Mouse (Mus musculus) lung, postnatal 0 days (tissue): ENCODE data around the gene Armh2. TPM values are rescaled to one million over a fixed set of nuclear protein-coding genes. Genes with fewer than 3 reads are reported as not detected.
A peak's percentile ranks its signal among the peaks of the same experiment; 100 is the strongest.

ENCODE experiments used
- ATAC-seq: fragments of 200-750 bp; cut with Nextera tagmentation; 2 replicates; pipeline ENCODE4 v1.8.0; 2017; ENCODE audit warnings: moderate library complexity
- DNase-seq: peaks from one replicate; pipeline ENCODE4 v3.0.0-alpha.2; 2016; ENCODE audit warnings: low spot score
- H3K27ac ChIP-seq: fragments of 300-500 bp; sonication (generic); 2 replicates; pipeline ENCODE4 v1.5.1; 2014; ENCODE audit warnings: antibody characterized with exemption, mild to moderate bottlenecking, low read length, mixed read lengths
- H3K27me3 ChIP-seq: fragments of 300-500 bp; sonication (generic); replicated peaks from 2 replicates; pipeline ENCODE4 v1.6.1; 2014; ENCODE audit warnings: low read length, mixed read lengths; ENCODE audit not compliant: insufficient read depth
- H3K36me3 ChIP-seq: fragments of 300-500 bp; sonication (generic); 2 replicates; pipeline ENCODE4 v1.6.1; 2014; ENCODE audit warnings: low read length, mixed read lengths; ENCODE audit not compliant: insufficient read depth
- H3K4me1 ChIP-seq: fragments of 300-500 bp; sonication (generic); 2 replicates; pipeline ENCODE4 v1.6.1; 2014; ENCODE audit warnings: antibody characterized with exemption, low read depth, low read length, mixed read lengths; ENCODE audit not compliant: insufficient read depth
- H3K4me2 ChIP-seq: fragments of 300-500 bp; sonication (generic); replicated peaks from 2 replicates; pipeline ENCODE4 v1.6.1; 2014; ENCODE audit warnings: low read depth, mild to moderate bottlenecking, low read length, moderate library complexity, mixed read lengths
- H3K4me3 ChIP-seq: fragments of 300-500 bp; sonication (generic); 2 replicates; pipeline ENCODE4 v1.5.1; 2014; ENCODE audit warnings: low read depth, low read length
- H3K9ac ChIP-seq: fragments of 300-500 bp; sonication (generic); replicated peaks from 2 replicates; pipeline ENCODE4 v1.6.1; 2014; ENCODE audit warnings: low read depth, mild to moderate bottlenecking
- H3K9me3 ChIP-seq: fragments of 300-500 bp; sonication (generic); 2 replicates; pipeline ENCODE4 v1.6.1; 2016; ENCODE audit warnings: low read length, mixed read lengths
- CTCF ChIP-seq: IDR thresholded peaks from 2 replicates; pipeline ENCODE4 v1.5.1; 2016; ENCODE audit warnings: antibody characterized with exemption, mild to moderate bottlenecking
- EP300 ChIP-seq: IDR thresholded peaks from 2 replicates; pipeline ENCODE4 v1.6.1; 2016; ENCODE audit warnings: antibody characterized with exemption, mild to moderate bottlenecking, control low read depth
- WGBS: fragments of 180-500 bp; shearing (Covaris S2); extraction: QIAGEN DNeasy Blood & Tissue Kit; methylation state at CpG from one replicate; pipeline ENCODE4 v1.1.7; 2014; 5-methylcytosine and 5-hydroxymethylcytosine counted together
- polyA plus RNA-seq: library from polyadenylated mRNA; unstranded; fragments of >200 nt; fragmentation: Nextera tagmentation; extraction: Ambion mirVana; gene quantifications from 2 replicates; pipeline ENCODE4 v1.2.1, GENCODE M21; 2015

Gene Armh2
- polyA plus RNA-seq, 1 experiment from 2014 or later = not detected

DNA sequence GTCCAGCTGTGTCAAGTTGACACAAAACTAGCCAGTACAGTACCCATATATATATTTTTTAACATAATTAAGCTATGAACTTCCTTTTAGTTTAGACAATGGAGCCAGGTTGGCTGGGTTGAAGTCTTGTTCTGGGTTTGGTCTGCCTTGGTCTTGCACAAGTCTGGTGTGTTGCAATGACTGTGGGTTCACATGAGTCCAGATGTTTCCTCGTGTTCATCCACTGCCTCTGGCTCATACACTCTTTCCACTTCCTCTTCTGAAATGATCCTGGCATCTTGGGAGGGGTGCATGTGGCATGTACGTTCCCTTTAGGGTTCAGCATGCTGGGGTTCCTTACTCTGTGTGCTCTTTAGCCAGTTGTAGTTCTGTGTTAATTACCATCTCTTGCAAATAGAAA is 50.3 kb downstream of the Armh2 start:
- DNase-seq (peak; percentile 68), ATAC-seq (peak; percentile 62)
- no peak overlapping the region for H3K4me3 ChIP-seq
- no peak overlapping the region for H3K27ac ChIP-seq
- no peak overlapping the region for H3K4me2 ChIP-seq
- no peaks in the 10 kb centered on the region for H3K36me3 ChIP-seq
- no peaks in the 10 kb centered on the region for H3K27me3 ChIP-seq
- H3K9me3 ChIP-seq = no peaks in the 10 kb centered on the region
- TF ChIP-seq EP300 = 0 out of 2 replicates have a peak, but pooled peaks have one; percentile 28
- TF ChIP-seq CTCF = no peak
- WGBS = 42% methylated on average over 2 of the region's 2 CpGs
- H3K9ac ChIP-seq = no peak overlapping the region
- H3K4me1 ChIP-seq = no peaks in the 10 kb centered on the region

DNA sequence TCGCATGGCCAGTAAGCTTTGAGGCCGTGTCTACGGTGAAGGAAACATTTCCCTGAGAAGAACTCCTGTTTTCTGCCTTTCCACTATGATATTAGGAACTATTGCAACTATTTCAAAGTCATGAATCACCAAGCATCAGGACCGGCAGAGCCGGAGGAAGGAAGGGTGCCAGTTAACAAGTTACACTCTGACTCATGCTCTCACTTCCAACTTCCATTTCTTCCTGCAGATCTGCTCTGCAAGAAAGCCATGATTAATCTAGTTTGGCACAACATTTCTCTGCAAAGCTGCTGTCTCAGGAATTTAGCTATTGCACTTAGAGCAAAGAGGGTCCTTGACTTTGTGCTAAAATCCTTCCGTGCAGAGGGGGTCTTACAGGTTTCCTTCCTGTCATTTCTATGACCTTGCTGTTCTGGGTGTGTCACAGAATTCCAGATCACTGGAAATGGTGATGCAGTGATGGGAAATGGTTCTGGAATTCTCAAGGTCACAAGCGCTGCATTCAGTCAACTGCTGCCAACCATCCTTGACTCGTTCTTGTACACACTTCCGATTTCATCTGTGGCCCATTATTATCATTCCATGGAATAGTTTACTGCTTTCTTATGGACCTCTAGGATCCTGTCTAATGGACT is 51.5 kb downstream of the Armh2 start:
- no peak for TF ChIP-seq EP300
- no peak for TF ChIP-seq CTCF
- Histone ChIP-seq H3K27ac (no peak overlapping the region), H3K4me3 (no peak overlapping the region), H3K27me3 (no peaks in the 10 kb centered on the region), H3K9ac (no peak overlapping the region), H3K9me3 (no peaks in the 10 kb centered on the region), H3K4me1 (no peaks in the 10 kb centered on the region), H3K4me2 (no peak overlapping the region), H3K36me3 (no peaks in the 10 kb centered on the region)
- peak; percentile 68 for DNase-seq
- peak; percentile 48; the same call in 1 of the 2 replicates for ATAC-seq
- 55% methylated on average over 9 of the region's 9 CpGs for WGBS

Other genes with a start within 250 kb of the Armh2 start
- gene Ripor2, start 159.0 kb upstream of the Armh2 start, polyA plus RNA-seq = 3.1 and 3.9 TPM in 2 replicates
- gene Gmnn, start 20.7 kb downstream of the Armh2 start, polyA plus RNA-seq = 24.1 and 24.7 TPM in 2 replicates
- gene BC005537, start 60.4 kb downstream of the Armh2 start, polyA plus RNA-seq = 18.5 and 20.8 TPM in 2 replicates
- gene Acot13, start 90.3 kb downstream of the Armh2 start, polyA plus RNA-seq = 87.2 and 92.5 TPM in 2 replicates
- 20.8 and 21.2 TPM in 2 replicates for gene Tdp2, start 90.4 kb downstream of the Armh2 start, polyA plus RNA-seq
- gene D130043K22Rik, start 103.9 kb downstream of the Armh2 start, polyA plus RNA-seq = 0.33 and 0.35 TPM in 2 replicates
- 2.0 and 2.3 TPM in 2 replicates for gene Aldh5a1, start 196.4 kb downstream of the Armh2 start, polyA plus RNA-seq
- gene Gpld1, start 201.9 kb downstream of the Armh2 start, polyA plus RNA-seq = 0.56 and 0.99 TPM in 2 replicates